Mouse (Mus musculus) inflammation-experienced regulatory T-cells, adult 6 months (primary cell): Measurements from ENCODE around the gene Rxfp1. TPM values are rescaled to one million over a fixed set of nuclear protein-coding genes. Genes with fewer than 3 reads are reported as not detected.
"Not testable (repeated sequence)": the region's sequence is repeated elsewhere in the genome, so short reads cannot be mapped to it uniquely, and the experiment has no call there.

ENCODE experiments used
- ATAC-seq: one replicate; pipeline ENCODE4 v1.8.0; 2017
- polyA plus RNA-seq, 3 experiments: library from polyadenylated mRNA; unstranded; fragments of 100-300 nt; shearing (Covaris generic); gene quantifications; one replicate each; pipeline ENCODE4 v1.2.1; 2017

Gene Rxfp1
- under 1 TPM in 1 of 3 experiments, not detected in 2; 0.11 TPM for polyA plus RNA-seq

- no peak for ATAC-seq
Measured at GRCm38 (mm10) chr3:79737780-79738179, at the start of gene Rxfp1. TSS of gene Rxfp1 (minus strand) at chr3:79737880.

GRCm38 (mm10) chr3:79784362-79784736 is 46.7 kb upstream of the Rxfp1 start:
- ATAC-seq, result no peak

DNA sequence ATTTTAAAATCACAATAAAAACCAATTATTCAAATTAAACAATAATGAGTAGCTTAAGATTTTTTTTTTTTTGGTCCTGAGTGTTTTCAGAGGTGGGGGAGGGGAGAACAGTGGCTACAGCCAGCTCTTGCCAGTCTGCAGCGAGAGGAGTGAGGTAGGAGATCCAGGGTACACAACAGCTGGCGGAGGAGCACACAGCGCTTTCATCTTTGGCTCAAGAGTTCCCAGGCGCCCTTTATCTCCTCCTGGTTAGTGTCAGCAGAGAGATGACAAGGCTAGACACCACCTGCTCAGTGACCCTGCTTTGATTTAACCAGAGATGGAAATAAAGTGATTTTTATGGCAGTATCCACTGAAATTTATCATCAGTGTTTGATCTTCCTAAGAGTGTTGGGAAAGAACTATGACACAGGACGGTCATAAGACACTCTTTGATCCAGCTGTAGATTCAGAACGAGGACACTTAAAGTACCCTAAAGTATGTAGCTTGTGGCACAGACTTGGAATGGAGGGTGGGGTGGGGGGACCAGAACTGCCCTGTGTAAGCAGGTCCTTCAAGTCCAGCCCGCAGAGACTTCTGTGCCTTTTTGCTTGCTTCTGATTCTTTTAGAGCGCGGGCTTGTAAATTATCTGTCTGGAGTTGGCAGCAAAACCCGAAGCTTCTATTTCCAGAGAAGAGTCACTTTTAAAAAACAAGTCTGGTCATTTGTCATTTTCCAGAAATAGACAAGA is 46.1 kb upstream of the Rxfp1 start:
- no peak for ATAC-seq

- ATAC-seq, result no peak
Measured at GRCm38 (mm10) chr3:79772701-79773100, 35.0 kb upstream of the Rxfp1 start.

DNA sequence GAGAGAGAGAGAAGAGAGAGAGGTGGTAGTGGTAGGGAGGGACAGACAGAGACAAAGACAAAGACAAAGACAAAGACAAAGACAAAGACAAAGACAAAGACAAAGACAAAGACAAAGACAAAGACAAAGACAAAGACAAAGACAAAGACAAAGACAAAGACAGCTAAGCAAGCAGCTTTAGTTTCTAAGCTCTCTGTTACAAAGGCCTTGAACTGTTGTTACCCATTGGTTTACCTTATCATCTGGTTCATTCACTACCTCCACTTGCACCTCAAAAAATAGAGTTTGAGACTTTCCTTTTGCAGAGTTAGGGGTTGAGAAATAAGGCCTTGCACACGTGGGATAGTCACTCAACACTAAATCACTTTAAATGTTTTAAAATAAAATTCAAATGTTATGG is 16.1 kb upstream of the Rxfp1 start:
- ATAC-seq, result no peak

GRCm38 (mm10) chr3:79746585-79746984 is 8.9 kb upstream of the Rxfp1 start:
- ATAC-seq, result peak; percentile 79

GRCm38 (mm10) chr3:79745101-79745500 is 7.4 kb upstream of the Rxfp1 start:
- no peak for ATAC-seq

DNA sequence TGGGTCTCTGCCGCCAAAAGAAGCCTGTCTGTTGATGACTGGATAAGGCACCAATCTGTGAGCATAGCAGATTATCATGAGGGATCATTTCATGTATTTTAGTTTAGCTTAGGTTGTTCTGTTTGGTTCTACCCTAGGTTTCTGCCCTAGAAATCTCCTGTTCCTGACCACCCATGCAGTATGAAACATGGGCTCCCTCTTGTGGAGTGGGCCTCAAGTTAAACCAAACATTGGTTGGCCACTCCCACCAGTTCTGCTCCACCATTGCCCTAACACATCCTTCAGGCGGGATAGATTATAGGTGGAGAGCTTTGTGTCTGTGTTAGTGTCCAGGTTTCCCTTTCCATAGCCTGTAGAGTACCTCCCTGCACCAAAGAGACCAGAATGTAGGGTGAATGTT is 6.7 kb upstream of the Rxfp1 start:
- no peak for ATAC-seq

- no peak for ATAC-seq
Measured at GRCm38 (mm10) chr3:79740351-79740750, 2.7 kb upstream of the Rxfp1 start.

GRCm38 (mm10) chr3:79738451-79738850 is 771 bp upstream of the Rxfp1 start:
- ATAC-seq, result no peak

- no peak for ATAC-seq
Measured at GRCm38 (mm10) chr3:79726506-79727075, 11.1 kb downstream of the Rxfp1 start.

DNA sequence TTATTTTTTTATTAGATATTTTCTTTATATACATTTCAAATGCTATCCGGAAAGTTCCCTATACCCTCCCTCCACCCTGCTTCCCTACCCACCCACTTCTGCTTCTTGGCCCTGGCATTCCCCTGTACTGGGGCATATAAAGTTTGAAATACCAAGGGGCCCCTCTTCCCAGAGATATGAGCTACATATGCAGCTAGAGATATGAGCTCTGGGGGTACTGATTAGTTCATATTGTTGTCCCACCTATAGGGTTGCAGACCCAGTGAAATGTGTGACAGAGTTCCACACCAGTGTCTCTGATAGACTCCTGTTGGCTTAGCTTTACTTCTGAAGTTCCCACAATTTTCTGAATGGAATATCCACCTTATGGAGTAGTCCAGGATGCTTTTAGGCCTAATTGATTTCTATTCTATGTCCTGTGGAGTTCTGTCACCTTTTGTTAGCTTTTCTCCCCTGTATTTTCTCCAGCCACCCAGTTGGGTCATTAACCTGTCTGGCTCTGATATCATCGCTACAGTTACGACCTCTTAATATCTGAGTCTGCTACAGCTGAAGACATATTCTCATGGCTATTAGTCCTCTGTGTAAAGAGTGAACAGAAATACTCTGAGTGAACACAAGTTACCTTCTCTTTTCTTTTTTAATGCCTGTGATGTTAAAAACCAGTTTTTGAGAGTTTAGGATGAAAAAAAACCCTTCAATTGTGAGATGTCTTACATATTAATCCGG is 16.8 kb downstream of the Rxfp1 start:
- no peak for ATAC-seq

DNA sequence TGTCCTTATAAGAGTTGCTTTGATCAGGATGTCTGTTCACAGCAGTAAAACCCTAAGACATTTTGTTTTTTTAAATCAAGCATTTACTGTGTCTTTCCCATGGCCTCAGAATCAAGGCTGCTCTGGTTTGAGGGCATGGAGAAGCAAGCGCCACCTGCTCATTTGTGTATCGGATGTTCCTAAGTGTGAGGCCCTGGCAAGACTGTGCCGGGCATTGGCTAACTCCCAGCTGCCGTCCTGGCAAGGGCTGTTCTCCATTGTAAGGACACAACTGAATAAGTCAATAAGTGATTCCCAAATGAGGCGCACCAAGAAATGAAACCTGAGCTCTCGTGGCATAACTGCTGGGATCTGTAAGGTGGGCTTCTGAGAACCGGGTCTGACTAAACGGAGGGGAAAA is 31.2 kb downstream of the Rxfp1 start:
- ATAC-seq, result no peak

GRCm38 (mm10) chr3:79703135-79703534 is 34.5 kb downstream of the Rxfp1 start:
- ATAC-seq, result no peak

- no peak for ATAC-seq
Measured at GRCm38 (mm10) chr3:79691957-79692356, 45.7 kb downstream of the Rxfp1 start.

DNA sequence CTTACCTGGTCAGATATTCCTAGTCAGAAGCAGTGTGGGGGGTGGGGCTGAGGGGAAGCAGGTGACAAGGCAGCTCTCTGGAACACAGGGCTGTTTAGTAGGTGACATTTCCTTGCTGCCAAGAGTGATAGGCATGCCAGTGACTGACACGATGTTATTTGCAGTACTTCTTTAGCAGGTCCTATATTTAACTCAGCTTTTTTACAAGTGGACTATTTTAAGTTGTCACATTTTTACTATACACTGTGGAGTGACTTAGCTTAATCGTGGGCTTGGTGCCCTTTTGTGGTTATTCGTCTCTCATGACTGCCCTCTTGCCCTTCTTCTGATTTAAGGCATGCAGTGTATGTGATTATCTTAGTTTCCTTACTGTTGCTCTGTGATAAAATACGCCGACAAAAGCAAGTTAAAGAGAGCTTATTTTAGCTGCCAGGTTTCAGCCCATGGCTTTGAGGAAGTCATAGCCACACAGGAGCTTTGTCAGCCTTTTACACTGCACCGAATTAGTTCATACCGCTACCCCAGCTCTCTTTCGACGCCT is 47.5 kb downstream of the Rxfp1 start:
- ATAC-seq, result no peak

GRCm38 (mm10) chr3:79688101-79688500 is 49.6 kb downstream of the Rxfp1 start:
- ATAC-seq, result not testable (repeated sequence)

- ATAC-seq, result no peak
Measured at GRCm38 (mm10) chr3:79683529-79683928, 54.2 kb downstream of the Rxfp1 start.

DNA sequence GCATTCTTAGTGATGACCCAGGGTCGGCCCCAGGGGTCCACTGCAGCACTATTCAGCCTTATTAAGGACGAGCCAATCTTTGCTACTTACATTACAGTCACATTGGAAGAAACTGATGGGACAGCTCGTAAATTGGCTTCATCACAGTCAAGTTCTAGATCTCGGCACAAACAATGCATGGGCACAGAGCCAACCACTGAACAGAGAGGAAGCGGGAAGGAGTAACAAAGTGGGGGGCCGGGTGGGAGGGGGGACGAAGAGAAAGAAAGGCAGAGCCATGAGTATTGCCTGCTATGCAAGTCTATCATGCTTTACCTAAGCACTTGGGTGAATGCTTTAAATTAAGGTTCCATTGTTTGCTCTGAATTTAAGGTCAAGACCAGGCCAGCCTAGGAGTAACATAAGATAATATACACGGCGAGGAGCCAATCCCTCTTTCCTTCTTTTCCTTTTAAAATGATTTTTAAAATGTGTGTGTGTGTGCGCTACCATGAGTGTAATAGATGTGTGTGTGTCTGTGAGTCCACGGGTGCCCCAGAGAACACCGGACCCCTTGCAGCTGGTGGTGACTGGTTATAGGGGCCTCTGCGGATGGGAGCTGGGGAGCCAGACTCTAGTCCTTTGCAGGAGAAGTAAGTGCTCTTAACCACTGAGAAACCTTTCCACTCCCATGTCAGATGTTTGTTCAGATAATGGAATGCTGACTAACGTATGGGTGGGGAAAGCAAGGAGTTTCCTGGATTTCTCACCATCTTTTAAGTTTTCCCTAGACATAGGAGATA is 55.1 kb downstream of the Rxfp1 start:
- ATAC-seq, result no peak

GRCm38 (mm10) chr3:79676411-79676810 is 61.3 kb downstream of the Rxfp1 start:
- no peak for ATAC-seq

DNA sequence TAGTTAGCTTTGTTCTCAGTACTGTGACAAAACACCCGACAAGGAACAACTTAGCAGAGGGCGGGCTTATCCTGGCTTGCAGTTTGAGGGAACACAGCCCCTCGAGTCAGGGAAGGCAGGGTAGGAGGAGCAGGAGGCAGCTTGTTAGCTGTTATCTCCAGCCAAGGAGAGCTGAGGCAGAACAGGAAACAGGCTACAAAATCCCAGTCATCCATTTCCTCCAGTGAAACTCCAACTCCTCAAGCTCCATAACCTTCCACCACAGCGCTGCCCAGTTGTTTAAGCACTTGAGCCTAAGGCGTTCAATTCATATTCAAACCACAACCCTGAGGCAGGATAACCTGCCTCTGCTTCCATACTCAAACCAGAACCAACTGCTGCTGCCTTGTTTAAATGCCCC is 63.0 kb downstream of the Rxfp1 start:
- no peak for ATAC-seq

GRCm38 (mm10) chr3:79673082-79673481 is 64.6 kb downstream of the Rxfp1 start:
- peak; percentile 54 for ATAC-seq

DNA sequence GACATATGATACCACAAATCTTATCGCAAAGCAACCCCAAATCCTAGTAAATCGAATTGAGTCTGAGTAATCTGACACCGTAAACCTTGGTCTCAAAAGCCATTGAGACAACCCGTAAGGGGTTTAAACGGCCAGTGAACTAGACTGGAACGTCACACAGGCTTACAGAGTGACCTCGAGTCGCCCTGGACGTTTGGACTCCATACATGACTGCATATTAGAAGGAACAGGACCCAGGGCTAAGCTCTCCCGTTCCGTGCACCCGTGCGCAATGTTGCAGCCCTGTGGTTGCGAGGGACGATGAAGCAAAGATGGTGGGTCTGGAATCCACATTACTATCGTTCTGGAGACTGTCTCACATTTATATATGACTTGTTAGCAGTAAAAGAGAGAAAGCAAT is 65.5 kb downstream of the Rxfp1 start:
- ATAC-seq, result no peak
